Mouse (Mus musculus): ENCODE measurements around the gene Nuak1.

DNA sequence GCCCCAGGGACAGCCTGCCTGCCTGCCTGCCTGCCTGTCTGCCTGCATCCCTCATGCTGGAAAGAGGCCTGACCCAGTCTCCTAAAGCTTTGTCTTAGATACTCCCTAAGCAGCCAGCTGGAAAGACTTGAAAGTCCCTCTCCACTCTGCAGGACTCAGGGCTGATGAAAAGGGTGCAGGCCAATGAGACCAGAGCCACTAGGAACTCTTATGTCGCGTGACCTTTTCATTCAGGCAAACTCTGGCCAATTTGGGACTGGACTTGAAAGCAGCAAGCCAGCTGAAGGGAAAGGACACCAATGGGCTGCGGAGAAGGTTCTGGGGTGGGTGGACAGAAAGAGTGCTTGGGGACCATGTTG lies 47.7 kb downstream of the Nuak1 start:
- TF ChIP-seq CTCF (conservative IDR thresholded peaks at IDR 0.05; ENCODE audit: low read length) = no peak
- TF ChIP-seq NANOG (IDR thresholded peaks at IDR 0.05; ENCODE audit: borderline replicate concordance, low read length) = no peak

Data from E14TG2a.4 (cell line).